Mouse (Mus musculus): ENCODE data around the gene B3galnt1. TPM values are rescaled to one million over a fixed set of nuclear protein-coding genes. Genes with fewer than 3 reads are reported as not detected.

Gene B3galnt1
- 10 to 100 TPM; 12.8 to 13.1 TPM for total RNA-seq (2021)
- long read RNA-seq, experiment 1, transcript B3galnt1-201 (3 exons, 2,028 nt) = major isoform, 12 of 12 reads
- long read RNA-seq, experiment 1, partial matches to known transcripts = 0 of 12 reads
- long read RNA-seq, experiment 1, other reads (novel, unspliced or antisense) = 0 of 12 reads
- long read RNA-seq, experiment 2, transcript B3galnt1-201 (3 exons, 2,028 nt) = major isoform, 20 of 24 reads
- long read RNA-seq, experiment 2, partial matches to known transcripts = 2 of 24 reads
- long read RNA-seq, experiment 2, other reads (novel, unspliced or antisense) = 2 of 24 reads

GRCm38 (mm10) chr3:69598261-69599165, at the start of gene B3galnt1:
B3galnt1 (minus strand) TSS chr3:69598960.
- peak; percentile 51 to 57 for DNase-seq (ENCODE audit: low spot score in 2 of 2)

- DNase-seq (ENCODE audit: low spot score in 2 of 2) = no peak
Observed at GRCm38 (mm10) chr3:69634521-69634920, 35.8 kb upstream of the B3galnt1 start.

- no peak for DNase-seq (ENCODE audit: low spot score in 2 of 2)
Observed at GRCm38 (mm10) chr3:69633706-69634420, 35.1 kb upstream of the B3galnt1 start.

GRCm38 (mm10) chr3:69626963-69627590, 28.3 kb upstream of the B3galnt1 start:
- DNase-seq (ENCODE audit: low spot score in 2 of 2) = no peak

- DNase-seq (ENCODE audit: low spot score in 2 of 2) = no peak
Observed at GRCm38 (mm10) chr3:69626213-69626962, 27.6 kb upstream of the B3galnt1 start.

DNA sequence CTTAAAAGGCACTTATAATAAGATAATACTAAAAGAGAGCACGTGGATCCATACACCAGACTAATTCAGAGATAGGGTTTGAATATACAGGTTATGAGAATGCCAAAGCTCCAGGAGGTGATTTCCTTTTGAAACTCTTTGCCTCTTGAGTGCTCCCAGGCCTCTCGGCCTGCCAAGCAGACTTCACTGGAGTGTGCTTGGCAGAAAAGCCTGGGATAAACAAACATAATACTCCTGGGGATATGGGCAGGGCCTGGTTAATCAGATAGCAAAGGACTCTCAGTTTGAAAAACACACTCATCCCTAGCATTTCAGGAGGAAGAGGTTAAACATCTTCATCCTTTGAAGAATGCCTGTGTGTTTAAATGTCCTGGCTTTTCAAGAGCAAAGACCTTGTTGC, 25.4 kb upstream of the B3galnt1 start:
- no peak for DNase-seq (ENCODE audit: low spot score in 2 of 2)

DNA sequence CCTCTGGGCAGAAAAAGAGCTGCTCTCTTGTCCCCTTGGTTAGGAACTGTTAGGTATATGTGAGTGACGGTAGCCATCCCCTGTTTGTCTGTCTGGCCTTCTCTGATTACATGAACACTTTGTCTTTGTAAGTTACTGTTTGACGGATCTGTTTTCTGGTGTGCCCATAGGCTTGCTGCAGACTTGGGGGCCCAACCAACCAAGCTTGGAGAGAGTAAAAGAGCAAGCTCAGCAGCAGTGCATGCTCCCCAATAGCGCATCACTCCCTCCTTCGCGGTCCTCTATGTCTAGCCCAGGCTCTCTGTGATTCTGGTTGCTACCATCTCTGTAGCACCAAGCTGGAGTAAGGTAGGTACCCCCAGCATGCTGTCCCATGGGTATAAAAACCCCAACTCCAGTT, 9.1 kb upstream of the B3galnt1 start:
- no peak for DNase-seq (ENCODE audit: low spot score in 2 of 2)

DNA sequence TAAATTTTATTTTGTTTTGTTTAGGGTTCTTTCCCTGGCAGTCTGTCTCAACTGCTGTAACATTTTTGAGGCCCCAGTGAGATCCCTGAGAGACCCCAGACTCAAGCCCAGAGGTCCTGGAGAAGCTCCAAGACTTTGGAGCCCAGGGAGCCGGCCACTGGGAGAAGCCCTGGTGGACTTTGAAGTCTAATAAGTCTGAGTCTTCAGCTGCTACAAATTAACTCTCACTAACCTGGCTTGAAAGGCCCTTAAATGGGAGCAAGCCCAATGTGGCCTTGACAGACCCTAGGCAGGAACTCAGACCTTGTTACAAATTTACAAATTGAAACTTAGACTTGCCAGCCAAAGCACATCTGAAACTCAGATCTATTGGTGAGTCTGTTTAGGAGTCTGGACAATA, 8.7 kb upstream of the B3galnt1 start:
- DNase-seq (ENCODE audit: low spot score in 2 of 2) = no peak

GRCm38 (mm10) chr3:69606923-69607322, 8.2 kb upstream of the B3galnt1 start:
- DNase-seq (ENCODE audit: low spot score in 2 of 2) = no peak

GRCm38 (mm10) chr3:69599166-69599500, 373 bp upstream of the B3galnt1 start:
- DNase-seq (ENCODE audit: low spot score in 2 of 2) = no peak

DNA sequence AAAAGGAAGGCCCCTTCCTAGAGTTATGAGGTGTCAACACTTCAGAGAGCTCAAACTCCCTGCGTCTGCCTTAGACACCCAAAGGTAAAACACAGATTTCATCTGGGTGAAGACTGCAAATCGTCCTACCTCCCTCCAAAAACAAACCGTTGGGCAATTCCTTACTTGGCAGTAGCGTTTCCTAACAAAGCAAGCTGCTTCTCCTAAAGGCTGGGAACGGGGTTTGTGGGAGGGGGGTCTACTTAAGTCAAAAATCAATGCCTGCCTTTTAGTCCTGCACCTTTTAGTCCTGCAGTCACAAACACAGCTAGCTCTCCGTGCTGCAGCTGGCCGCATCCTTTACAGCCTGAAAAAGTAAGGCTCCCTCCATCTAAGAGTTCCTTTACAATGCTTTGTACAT, 944 bp downstream of the B3galnt1 start:
- no peak for DNase-seq (ENCODE audit: low spot score in 2 of 2)

DNA sequence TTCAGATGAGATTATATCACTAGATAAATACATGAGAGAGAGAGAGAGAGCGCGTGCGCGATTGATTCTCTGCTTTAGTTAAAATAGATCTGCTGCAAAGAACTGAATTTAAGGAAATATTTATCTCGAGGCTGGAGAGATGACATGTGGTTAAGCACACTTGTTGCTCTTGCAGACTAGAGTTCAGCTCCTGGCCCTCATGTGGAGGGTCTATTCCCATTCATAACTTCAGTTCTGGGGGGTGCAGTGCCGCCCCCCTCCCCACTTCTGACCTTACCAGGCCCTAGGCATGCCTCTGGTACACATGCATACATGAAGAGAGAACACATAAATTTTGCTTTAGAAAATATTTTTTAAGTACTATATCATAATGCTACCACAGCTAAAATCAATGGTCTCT, 1.5 kb downstream of the B3galnt1 start:
- DNase-seq (ENCODE audit: low spot score in 2 of 2) = no peak

- no peak for DNase-seq (ENCODE audit: low spot score in 2 of 2)
Observed at GRCm38 (mm10) chr3:69596116-69596515, 2.6 kb downstream of the B3galnt1 start.

DNA sequence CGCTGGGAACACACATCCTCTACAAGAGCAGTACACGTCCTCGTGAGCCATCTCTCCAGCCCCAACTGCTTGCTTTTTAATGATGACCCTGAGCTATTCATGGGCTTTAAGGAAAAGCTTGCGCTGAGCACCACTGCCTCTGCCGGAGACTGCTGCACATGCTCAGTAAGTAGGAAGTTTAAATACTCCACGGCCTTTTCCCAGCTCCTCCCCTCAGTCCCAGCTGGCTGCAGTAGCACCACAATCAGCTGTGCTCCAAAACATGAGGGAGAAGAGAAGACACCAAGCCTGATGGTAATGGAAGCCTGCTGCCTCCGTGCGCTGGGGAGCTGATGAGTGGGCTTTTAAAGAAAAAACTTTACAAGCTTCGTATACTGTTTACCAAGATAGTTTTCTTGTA, 4.7 kb downstream of the B3galnt1 start:
- DNase-seq (ENCODE audit: low spot score in 2 of 2) = no peak

DNA sequence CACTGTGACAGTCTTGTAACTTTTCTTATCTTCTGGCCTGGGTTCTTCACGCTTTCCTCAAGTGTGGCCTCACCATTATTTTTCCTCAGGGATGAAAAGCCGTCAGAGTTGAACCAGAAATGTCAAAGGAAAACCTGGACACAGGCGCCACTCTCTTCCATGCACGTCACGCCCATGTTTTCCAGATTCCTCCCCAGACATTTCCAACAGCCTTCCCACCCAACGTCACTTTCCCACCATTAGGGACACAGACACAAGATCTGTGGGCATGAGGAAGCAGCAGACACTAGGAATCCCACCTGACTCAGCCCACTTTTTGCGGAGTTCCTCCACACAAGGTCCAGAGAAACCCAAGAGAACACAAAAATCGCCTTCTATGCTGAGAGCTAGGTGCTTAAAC, 5.3 kb downstream of the B3galnt1 start:
- DNase-seq (ENCODE audit: low spot score in 2 of 2) = no peak

DNA sequence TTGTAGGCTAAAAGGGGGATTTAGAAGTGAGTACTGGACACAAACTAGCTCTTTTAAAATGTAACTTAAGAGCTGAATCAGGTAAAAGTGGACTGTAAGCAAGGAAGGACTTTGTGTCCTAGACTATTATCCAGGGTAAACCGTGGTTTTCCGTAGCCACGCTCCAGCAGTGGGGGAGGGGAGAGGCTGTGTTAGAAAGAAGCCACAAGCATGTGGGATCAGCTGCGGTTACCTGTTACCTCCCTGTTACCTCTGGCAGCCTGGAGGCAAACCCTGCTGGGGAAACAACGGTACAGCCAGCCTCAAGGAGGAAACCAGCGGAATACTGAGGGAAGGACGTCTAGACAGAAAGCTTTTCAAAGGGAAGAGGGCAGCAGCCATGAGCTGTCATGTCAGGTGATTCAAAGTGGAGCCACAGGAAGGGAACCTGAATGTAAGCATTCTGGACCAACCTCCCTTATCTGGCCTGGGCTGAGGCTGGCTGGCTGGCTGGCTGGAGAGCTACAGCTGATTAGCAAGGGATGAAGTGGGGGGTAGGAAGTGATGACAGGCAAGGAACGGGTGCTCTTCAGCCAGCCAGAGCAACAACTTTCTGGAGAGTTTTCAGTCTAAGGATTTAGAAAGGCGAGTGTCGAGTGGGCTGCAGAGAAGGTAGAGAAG, 10.5 kb downstream of the B3galnt1 start:
- no peak for DNase-seq (ENCODE audit: low spot score in 2 of 2)

- no peak for DNase-seq (ENCODE audit: low spot score in 2 of 2)
Observed at GRCm38 (mm10) chr3:69583798-69584197, 15.0 kb downstream of the B3galnt1 start.

- no peak for DNase-seq (ENCODE audit: low spot score in 2 of 2)
Observed at GRCm38 (mm10) chr3:69578791-69579190, 20.0 kb downstream of the B3galnt1 start.

- DNase-seq (ENCODE audit: low spot score in 2 of 2) = no peak
Observed at GRCm38 (mm10) chr3:69576715-69577114, 22.0 kb downstream of the B3galnt1 start.

DNA sequence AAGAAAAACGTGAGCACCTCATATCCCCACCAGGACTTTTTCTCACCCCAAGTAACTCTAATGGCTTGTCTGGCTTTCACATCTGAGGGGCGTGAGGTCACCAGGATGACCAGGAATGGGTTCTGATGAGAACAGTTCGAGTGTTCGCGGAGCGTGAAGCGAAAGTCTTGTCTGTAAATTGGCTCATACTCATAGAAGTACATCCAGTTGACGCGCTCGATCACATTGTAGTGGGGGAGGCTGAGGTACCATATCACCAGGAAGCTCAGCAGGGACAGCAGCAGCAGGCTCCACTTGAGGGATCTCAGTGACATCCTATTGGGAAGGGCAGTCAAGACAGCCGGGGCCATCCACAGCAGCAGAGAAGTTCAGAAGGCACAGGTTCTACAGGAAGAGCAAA, 23.2 kb downstream of the B3galnt1 start:
- DNase-seq (ENCODE audit: low spot score in 2 of 2) = no peak

All from adrenal gland, adult 18-20 months (tissue).